Mouse (Mus musculus) hindlimb bud, embryonic 11.5 days (tissue): ENCODE measurements around the gene Slc35e3.

Source experiments
- DNase-seq: peaks from one replicate; pipeline ENCODE4 v3.0.0-alpha.2; 2012; ENCODE audit warnings: low read depth, low spot score; ENCODE audit errors: extremely low spot score

Slc35e3 gene

DNA sequence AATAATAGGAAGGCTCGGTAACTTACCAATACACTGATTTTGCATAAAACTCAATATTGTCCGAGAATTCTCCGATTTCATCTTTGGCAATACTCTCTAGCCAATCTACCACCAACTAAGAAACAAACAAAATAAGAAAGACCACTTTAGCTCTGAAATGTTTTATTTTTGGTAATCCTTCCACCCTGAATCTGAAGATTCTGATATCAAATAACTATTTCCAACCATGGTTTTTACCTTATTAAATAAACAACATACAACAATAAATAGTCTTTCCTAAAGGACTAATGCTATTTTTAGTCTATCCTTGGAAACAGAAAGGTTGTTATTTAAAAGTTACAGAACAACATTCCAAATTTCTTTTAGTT, 30.9 kb upstream of the Slc35e3 start:
- no peak for DNase-seq

DNA sequence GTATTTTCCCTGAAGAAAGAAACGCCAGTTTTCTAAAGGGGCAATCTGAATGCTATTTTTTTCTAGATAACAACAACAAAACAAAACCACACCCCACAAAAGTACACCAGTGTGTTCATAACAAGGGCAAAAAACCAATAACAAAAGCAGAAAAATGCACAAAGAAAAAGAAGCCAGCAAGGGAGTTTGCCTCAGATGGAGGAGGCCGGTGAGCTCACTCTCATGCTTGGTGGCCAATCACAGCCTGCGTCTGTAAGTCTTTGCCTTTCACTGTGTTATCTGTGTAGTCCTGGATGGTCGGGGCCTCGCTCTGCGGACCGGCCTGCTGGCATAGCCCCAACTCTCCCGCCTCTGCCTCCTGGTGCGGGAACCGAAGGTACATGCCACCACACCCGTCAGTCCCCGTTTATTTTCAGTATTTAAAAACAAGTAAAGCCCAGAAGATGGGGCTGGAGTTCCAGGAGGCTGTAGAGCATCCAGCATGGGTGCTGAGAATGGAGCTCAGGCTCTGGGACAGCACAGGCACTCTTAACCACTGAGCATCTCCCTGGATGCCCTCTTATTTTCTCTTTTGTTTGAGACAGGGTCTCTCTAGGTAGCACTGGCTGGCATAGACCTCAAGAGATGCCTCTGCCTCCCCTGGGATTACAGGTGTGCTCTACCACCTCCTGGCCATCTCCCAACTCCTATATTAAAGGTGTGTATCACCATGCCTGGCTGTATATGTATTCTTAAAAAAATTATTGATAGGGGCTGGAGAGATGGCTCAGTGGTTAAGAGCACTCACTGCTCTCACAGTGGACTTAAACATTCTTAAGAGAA, 30.3 kb upstream of the Slc35e3 start:
- no peak for DNase-seq

GRCm38 (mm10) chr10:117775401-117776144, 29.4 kb upstream of the Slc35e3 start:
- no peak for DNase-seq

DNA sequence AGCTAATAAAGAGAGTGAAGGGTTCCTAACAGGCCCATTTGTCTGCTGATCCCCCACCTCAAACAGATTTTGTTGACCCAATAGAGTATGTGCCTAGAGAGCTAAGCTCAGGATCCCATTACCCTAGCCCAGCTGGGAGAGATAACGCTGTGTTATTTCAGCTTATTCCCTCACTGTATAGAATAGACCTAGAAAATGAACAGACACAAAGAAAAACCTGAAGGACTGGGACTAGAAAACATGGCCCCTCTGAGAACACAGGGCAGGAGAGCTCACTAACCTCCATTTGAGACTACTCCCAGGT, 28.6 kb upstream of the Slc35e3 start:
- DNase-seq = no peak

- no peak for DNase-seq
These were observed 28.0 kb upstream of the Slc35e3 start for GRCm38 (mm10) chr10:117774011-117774816.

DNA sequence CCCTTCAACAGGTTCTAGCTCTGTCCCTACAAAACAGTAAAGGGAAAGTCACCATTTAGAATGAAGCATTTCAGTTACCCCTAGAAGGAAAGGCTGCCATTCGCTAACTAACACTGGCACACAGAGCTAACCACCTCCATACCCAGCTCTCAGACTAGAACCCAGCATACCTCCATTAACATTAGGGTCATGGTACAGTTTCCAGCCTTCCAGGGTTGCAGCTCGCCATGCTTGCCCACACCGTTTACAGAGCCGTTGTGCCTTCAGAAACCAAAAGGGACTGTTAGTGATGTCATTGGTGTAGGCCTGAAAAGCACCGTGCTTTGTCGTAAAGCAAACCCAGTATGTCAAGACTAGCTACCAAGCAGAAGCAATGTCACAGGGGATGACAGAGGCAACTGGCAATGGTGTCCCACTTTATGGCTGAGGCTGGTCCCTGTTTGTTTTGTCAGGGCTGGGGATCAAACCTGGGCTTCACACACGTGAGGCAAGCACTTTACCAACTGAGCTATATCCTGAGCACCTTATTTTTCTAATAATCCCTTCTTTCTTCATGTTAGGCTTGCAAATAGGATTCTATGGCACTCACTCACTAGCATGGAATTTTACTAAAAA, 27.0 kb upstream of the Slc35e3 start:
- DNase-seq = no peak

GRCm38 (mm10) chr10:117772364-117773105, 26.4 kb upstream of the Slc35e3 start:
- no peak for DNase-seq

GRCm38 (mm10) chr10:117771131-117771510, 25.0 kb upstream of the Slc35e3 start:
- DNase-seq = no peak

DNA sequence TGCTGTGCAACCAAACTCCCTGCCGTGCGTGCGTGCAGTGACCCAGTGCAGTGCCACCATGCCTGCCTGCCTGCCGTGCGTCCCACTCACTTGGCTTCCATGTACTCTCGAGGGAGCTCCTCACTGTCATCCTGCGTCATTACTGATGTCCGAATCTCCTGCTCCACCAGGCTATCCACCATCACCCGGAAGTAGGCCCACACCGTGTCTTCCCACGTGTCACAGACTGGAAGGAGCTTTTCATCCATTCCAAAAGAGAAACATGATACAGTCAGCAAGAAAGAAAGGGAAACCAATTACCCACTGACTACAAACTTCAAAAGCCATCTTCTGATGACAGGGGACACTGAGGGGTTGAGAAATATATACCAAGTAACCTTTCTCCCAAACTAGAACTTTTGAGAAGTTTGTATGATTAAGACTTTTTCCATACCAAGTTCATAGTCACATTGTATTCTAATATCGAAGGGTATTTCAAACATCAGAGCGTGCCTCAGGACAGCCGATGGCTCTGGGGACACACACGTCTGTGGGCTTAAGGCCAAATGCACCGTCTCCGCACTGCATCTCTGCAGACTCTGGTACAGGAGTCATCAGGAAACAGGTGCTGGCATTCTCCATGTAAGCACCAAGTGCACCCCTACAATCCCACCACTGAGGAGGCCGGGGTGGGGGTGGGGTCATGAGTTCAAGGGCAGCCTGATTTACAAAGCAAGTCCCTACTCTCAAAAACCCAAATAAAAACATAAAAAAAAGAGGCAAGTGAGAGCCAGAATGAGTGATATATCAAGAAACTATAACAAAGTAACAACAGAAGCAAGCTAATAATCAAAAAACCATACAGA, 24.3 kb upstream of the Slc35e3 start:
- DNase-seq = no peak

DNA sequence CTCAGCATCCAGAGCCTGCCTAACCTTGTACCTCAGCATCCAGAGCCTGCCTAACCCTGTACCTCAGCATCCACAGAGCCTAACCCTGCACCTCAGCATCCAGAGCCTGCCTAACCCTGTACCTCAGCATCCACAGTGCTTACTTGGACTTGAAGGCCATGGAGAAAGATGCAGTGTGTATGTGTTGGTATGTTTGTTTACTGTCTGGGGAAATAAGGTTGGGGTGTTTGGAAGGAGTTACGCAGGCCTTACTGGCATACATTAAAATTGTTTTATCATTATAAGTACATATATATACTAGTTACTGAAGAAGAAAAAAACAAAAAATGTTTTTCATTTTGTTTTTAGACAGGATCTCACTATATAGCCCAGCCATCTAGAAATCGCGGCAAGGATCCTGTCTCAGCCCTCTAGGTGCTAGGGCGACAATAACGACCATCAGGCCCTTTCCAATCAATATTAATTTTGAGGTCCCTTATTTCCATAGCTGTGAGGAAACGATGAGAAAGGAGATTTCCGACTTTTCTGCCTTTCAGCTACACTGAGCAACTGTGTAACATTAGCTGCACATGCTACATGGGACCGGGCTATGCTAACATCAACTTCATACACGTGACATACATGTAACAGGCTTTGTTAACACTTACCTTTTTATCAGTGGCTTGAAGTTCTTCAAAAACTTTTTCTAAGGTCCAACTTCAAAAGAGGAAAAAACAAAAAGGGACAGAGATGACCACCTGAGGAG, 23.5 kb upstream of the Slc35e3 start:
- no peak for DNase-seq

DNA sequence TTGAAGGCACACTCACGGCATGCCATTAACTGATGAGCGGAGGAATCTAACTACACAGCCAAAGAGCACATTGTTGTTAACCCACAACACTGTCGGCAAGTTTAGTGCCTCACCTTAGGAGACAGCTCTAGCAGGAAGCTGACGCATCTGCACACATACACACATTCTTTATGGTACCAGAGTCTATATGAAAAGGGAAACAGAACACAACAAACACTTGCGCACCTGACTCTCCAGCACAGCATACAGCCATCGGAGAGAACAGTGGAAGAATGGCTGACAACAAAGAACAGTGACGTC, 21.9 kb upstream of the Slc35e3 start:
- DNase-seq = no peak

GRCm38 (mm10) chr10:117767286-117768140, 21.3 kb upstream of the Slc35e3 start:
- no peak for DNase-seq

DNA sequence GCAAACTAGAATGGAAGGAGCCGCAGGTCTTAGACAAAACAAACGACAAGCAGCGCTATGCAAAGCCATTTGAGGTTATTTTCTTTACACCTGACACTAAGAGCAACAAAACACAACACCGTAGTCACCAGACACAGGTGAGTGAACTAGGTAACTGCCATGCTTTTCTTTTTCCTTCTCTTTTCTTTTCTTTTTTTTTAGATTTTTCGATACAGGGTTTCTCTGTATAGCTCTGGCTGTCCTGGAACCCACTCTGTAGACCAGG, 20.7 kb upstream of the Slc35e3 start:
- no peak for DNase-seq

DNA sequence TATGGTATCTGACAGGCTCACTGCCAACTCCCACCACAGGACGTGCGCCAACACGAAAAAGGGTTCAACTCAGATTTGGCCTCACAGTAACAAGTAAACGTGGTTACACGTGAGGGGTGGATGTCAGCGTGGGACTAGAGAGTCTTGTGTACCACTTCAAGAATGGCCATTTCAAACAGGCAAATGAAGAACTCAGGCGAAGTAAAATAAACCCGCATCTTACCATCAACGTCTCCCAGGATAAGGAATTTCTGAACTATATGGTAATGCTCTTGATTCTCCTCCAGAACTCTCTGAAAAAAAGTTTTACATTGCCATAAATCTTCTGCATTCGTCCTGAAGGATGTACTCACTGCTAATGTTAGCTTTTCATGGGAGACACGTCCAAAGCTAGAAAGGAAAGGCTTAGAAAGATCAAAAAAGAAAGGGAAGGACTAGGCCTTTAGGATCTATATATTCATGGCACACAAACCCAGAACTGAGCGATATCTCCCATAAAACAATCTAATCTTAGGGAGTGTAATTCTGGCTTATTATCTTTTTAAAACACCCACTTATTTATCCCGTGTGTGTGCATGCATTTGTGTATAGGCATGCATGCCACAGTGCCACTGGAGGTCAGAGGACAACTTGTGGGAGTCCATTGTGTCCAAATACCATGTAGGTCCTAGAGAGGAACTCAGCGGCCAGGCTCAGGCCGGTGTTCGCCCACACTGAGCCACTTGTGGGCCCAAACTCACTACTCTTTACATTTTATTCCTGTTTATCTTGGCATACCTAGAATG, 20.1 kb upstream of the Slc35e3 start:
- no peak for DNase-seq

GRCm38 (mm10) chr10:117765116-117765894, 19.1 kb upstream of the Slc35e3 start:
- no peak for DNase-seq

GRCm38 (mm10) chr10:117764598-117764997, 18.4 kb upstream of the Slc35e3 start:
- no peak for DNase-seq

DNA sequence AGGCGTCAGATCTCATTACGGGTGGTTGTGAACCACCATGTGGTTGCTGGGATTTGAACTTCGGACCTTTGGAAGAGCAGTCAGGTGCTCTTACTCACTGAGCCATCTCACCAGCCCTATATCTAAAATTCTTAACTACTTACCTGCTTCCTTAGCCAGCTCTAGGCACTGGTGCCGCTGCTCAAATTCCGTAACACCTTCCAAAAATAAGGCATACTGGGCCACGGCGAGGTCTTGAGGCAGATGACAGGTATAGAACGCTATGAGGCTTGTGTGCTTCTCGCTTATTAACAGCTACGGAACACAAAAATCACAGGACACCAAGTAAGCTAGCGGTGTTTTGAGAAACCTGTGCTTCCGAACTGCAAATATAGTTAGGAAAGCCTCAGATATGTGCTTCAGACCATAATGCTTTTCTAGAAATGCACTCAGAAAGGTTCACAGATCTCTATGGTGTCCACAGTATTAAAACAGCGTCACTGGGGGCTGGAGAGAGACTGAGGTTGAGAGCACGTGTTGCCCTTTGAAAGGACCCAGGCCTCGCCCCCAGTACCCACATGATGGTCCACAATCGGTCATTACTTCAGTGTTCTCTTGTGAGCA, 17.5 kb upstream of the Slc35e3 start:
- no peak for DNase-seq
